Mouse (Mus musculus): ENCODE data around the gene Cdkn1b.
A peak's percentile ranks its signal among the peaks of the same experiment; 100 is the strongest.

The Cdkn1b gene

GRCm38 (mm10) chr6:134928889-134929310, 8.7 kb downstream of the Cdkn1b start:
- DNase-seq (ENCODE audit: low spot score in 2 of 2), result peak in 1 of 2 experiments; percentile 24

- no peak for DNase-seq (ENCODE audit: low spot score in 2 of 2)
Observed at GRCm38 (mm10) chr6:134929926-134930325, 9.7 kb downstream of the Cdkn1b start.

GRCm38 (mm10) chr6:134930383-134930782, 10.2 kb downstream of the Cdkn1b start:
- no peak for DNase-seq (ENCODE audit: low spot score in 2 of 2)

GRCm38 (mm10) chr6:134931146-134931545, 10.9 kb downstream of the Cdkn1b start:
- DNase-seq (ENCODE audit: low spot score in 2 of 2), result no peak

GRCm38 (mm10) chr6:134932486-134933206, 12.4 kb downstream of the Cdkn1b start:
- DNase-seq (ENCODE audit: low spot score in 2 of 2), result no peak

GRCm38 (mm10) chr6:134933207-134933558, 13.0 kb downstream of the Cdkn1b start:
- no peak for DNase-seq (ENCODE audit: low spot score in 2 of 2)

GRCm38 (mm10) chr6:134934305-134934704, 14.1 kb downstream of the Cdkn1b start:
- no peak for DNase-seq (ENCODE audit: low spot score in 2 of 2)

GRCm38 (mm10) chr6:134939781-134940180, 19.6 kb downstream of the Cdkn1b start:
- no peak for DNase-seq (ENCODE audit: low spot score in 2 of 2)

GRCm38 (mm10) chr6:134943759-134944407, 23.7 kb downstream of the Cdkn1b start:
- no peak for DNase-seq (ENCODE audit: low spot score in 2 of 2)

GRCm38 (mm10) chr6:134946054-134946453, 25.9 kb downstream of the Cdkn1b start:
- DNase-seq (ENCODE audit: low spot score in 2 of 2), result no peak

GRCm38 (mm10) chr6:134946858-134947257, 26.7 kb downstream of the Cdkn1b start:
- no peak for DNase-seq (ENCODE audit: low spot score in 2 of 2)

GRCm38 (mm10) chr6:134947311-134948087, 27.3 kb downstream of the Cdkn1b start:
- peak; percentile 30 to 50 for DNase-seq (ENCODE audit: low spot score in 2 of 2)

- no peak for DNase-seq (ENCODE audit: low spot score in 2 of 2)
Observed at GRCm38 (mm10) chr6:134948522-134949061, 28.4 kb downstream of the Cdkn1b start.

GRCm38 (mm10) chr6:134949241-134949640, 29.0 kb downstream of the Cdkn1b start:
- DNase-seq (ENCODE audit: low spot score in 2 of 2), result no peak

GRCm38 (mm10) chr6:134951364-134951763, 31.2 kb downstream of the Cdkn1b start:
- DNase-seq (ENCODE audit: low spot score in 2 of 2), result no peak

GRCm38 (mm10) chr6:134953976-134954375, 33.8 kb downstream of the Cdkn1b start:
- no peak for DNase-seq (ENCODE audit: low spot score in 2 of 2)

GRCm38 (mm10) chr6:134956388-134956787, 36.2 kb downstream of the Cdkn1b start:
- DNase-seq (ENCODE audit: low spot score in 2 of 2), result no peak

- no peak for DNase-seq (ENCODE audit: low spot score in 2 of 2)
Observed at GRCm38 (mm10) chr6:134961286-134961685, 41.1 kb downstream of the Cdkn1b start.

GRCm38 (mm10) chr6:134961858-134962517, 41.8 kb downstream of the Cdkn1b start:
- no peak for DNase-seq (ENCODE audit: low spot score in 2 of 2)

- DNase-seq (ENCODE audit: low spot score in 2 of 2), result no peak
Observed at GRCm38 (mm10) chr6:134962518-134962893, 42.3 kb downstream of the Cdkn1b start.

GRCm38 (mm10) chr6:134963910-134964309, 43.7 kb downstream of the Cdkn1b start:
- DNase-seq (ENCODE audit: low spot score in 2 of 2), result no peak

GRCm38 (mm10) chr6:134966681-134967080, 46.5 kb downstream of the Cdkn1b start:
- DNase-seq (ENCODE audit: low spot score in 2 of 2), result no peak
